Mouse (Mus musculus) activated CD4-positive, CD25-positive, alpha-beta regulatory T cell, adult 4 months (primary cell): ENCODE data around the gene Memo1. TPM values are rescaled to one million over a fixed set of nuclear protein-coding genes. Genes with fewer than 3 reads are reported as not detected.
"Not testable (repeated sequence)": the region's sequence is repeated elsewhere in the genome, so short reads cannot be mapped to it uniquely, and the experiment has no call there.

Experiments
- ATAC-seq: one replicate; pipeline ENCODE4 v1.8.0; 2017
- polyA plus RNA-seq, 2 experiments: library from polyadenylated mRNA; unstranded; fragments of 100-300 nt; shearing (Covaris generic); gene quantifications; one replicate each; pipeline ENCODE4 v1.2.1; 2017

The Memo1 gene
- polyA plus RNA-seq, result 10 to 100 TPM; 53.5 to 61.0 TPM

GRCm38 (mm10) chr17:74295026-74295970 is at the start of gene Memo1:
Gene Memo1, minus strand, starts transcription at chr17:74295521.
- ATAC-seq, result peak; percentile 55

- ATAC-seq, result no peak
Observed at GRCm38 (mm10) chr17:74341151-74341550, 45.8 kb upstream of the Memo1 start.

GRCm38 (mm10) chr17:74338937-74339804 is 43.9 kb upstream of the Memo1 start, which contains the start of gene Spast:
Gene Spast, plus strand, starts transcription at chr17:74338987.
- peak; percentile 49 for ATAC-seq

GRCm38 (mm10) chr17:74338225-74338931 is 43.1 kb upstream of the Memo1 start:
- ATAC-seq, result peak; percentile 81

GRCm38 (mm10) chr17:74331049-74331676 is 35.8 kb upstream of the Memo1 start:
- ATAC-seq, result no peak

GRCm38 (mm10) chr17:74328146-74328545 is 32.8 kb upstream of the Memo1 start:
- peak; percentile 93 for ATAC-seq

- ATAC-seq, result not testable (repeated sequence)
Observed at GRCm38 (mm10) chr17:74327195-74327594, 31.9 kb upstream of the Memo1 start.

GRCm38 (mm10) chr17:74323844-74324243 is 28.5 kb upstream of the Memo1 start, which contains the start of gene Dpy30:
Gene Dpy30, minus strand, starts transcription at chr17:74323944.
- ATAC-seq, result no peak

GRCm38 (mm10) chr17:74322400-74323054 is 27.2 kb upstream of the Memo1 start:
- no peak for ATAC-seq

- ATAC-seq, result no peak
Observed at GRCm38 (mm10) chr17:74318721-74319120, 23.4 kb upstream of the Memo1 start.

- ATAC-seq, result peak; percentile 82
Observed at GRCm38 (mm10) chr17:74316309-74316863, 21.1 kb upstream of the Memo1 start.

- ATAC-seq, result peak; percentile 62
Observed at GRCm38 (mm10) chr17:74315445-74316308, 20.4 kb upstream of the Memo1 start.

GRCm38 (mm10) chr17:74306021-74306420 is 10.7 kb upstream of the Memo1 start:
- no peak for ATAC-seq

- ATAC-seq, result no peak
Observed at GRCm38 (mm10) chr17:74305616-74306015, 10.3 kb upstream of the Memo1 start.

GRCm38 (mm10) chr17:74304060-74304459 is 8.7 kb upstream of the Memo1 start:
- no peak for ATAC-seq

- no peak for ATAC-seq
Observed at GRCm38 (mm10) chr17:74300089-74300488, 4.8 kb upstream of the Memo1 start.

GRCm38 (mm10) chr17:74296991-74297390 is 1.7 kb upstream of the Memo1 start:
- not testable (repeated sequence) for ATAC-seq

GRCm38 (mm10) chr17:74296076-74296823 is 929 bp upstream of the Memo1 start:
- ATAC-seq, result no peak

- ATAC-seq, result peak; percentile 80
Observed at GRCm38 (mm10) chr17:74294426-74295025, 795 bp downstream of the Memo1 start.
